Mouse (Mus musculus) gastrocnemius, postnatal 25 days (tissue): ENCODE measurements around the gene Rps21. TPM values are rescaled to one million over a fixed set of nuclear protein-coding genes. Genes with fewer than 3 reads are reported as not detected.

Experiments
- DNase-seq: peaks from one replicate; pipeline ENCODE4 v3.0.0; 2022
- total RNA-seq, 2 experiments: library from RNA; stranded (reverse); gene quantifications; 1 replicate in 1 of 2; 2 replicates in 1 of 2; pipeline ENCODE4 v1.2.3; 2021

Gene Rps21
- total RNA-seq, 2 experiments from 2014 or later = 342 to 348 TPM

DNA sequence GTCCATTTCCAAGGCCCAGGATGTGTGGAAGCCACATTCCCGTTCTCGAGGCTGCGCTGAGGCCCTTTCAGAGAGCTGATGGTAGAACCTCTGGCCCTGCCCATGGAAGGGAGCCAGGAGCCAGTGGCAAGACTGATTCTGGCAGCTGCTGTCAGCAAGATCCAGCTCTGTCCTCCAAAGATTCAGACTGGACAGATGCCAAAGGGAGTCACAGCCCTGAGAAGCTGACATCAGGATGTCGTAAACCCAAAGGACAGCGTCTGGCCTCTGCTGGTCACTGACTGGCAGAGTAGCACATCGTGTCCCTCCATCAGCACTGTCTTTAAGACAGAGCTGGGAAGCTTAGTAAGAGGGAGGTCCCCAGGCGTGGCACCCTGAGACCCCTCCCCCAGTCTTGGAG, 28.6 kb upstream of the Rps21 start:
- DNase-seq = peak; percentile 76

DNA sequence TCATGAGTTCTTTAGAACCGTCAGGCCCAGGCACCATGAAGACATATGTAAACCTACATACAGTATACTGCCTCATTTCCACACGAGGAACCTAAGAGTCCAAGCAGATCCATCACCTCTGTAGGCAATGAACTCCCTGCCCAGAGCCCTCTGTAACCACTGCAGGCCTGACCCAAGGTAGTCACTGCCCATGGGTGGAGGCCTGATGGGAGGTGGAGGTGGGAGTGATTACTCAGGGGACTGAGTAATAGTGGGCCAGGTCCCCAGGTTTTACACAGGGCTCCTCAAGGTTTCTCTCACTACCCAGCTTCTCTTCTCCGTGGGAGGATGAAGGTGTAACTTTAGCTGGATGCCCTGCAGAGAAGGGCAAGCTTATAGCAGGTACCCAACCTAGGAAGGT, 28.0 kb upstream of the Rps21 start:
- DNase-seq = no peak

DNA sequence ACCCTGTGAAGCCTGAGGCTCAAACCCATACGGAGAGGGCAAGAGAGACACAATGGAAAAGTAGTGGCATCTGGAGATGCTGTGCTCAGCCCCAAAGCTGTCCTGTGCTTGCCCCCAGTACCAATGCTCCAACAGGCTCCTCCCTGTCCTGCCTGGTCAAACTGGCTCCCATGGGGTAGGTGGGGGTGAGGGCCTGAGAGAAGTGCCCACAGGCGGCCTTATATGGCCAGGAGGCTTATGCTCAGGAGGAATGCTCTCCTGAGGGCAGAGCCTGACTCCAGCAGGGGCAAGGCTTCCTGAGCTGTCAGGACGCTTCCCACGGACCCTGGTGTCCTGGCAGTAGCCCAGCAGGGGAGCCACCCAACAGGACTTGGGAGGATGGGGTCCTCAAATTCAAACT, 26.7 kb upstream of the Rps21 start:
- DNase-seq = no peak

DNA sequence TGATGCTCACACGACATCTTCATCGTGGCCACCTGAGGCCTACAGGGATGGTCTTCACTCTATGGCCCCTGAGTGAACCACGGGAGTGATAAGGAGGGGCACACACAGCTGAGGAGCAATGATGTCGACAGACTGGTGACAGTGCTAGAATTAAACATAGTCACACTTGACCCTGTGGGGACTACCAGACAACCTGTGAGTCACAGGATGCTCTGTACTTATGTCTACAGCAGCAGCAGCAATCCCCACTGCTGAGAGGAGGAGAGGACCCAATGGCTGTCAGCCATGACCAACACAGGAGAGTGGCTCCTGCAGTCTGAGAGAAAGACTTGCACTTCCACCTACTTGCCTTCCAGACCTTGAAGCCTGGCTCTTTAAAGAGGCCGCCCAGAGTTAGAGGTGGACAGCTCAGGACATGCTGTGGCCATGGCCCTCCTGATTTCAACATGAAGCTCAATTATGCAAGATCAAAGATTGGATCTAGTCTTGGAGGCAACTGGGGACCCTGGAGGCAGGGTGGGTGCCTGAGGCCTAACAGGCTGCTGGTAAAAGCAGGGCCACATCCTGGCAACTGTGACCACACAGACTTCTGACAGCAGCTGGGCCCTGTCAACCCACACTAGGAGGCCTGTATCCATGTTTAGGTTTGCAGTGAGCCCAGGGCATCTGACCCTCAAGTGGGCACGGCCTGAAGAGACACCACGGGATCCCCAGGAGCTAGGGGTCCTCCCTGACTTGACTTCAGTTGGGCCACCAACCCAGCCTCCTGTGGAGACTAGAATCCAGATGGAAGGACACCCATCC, 23.9 kb upstream of the Rps21 start:
- no peak for DNase-seq

- no peak for DNase-seq
Observed at GRCm38 (mm10) chr2:180234353-180234752, 22.8 kb upstream of the Rps21 start.

DNA sequence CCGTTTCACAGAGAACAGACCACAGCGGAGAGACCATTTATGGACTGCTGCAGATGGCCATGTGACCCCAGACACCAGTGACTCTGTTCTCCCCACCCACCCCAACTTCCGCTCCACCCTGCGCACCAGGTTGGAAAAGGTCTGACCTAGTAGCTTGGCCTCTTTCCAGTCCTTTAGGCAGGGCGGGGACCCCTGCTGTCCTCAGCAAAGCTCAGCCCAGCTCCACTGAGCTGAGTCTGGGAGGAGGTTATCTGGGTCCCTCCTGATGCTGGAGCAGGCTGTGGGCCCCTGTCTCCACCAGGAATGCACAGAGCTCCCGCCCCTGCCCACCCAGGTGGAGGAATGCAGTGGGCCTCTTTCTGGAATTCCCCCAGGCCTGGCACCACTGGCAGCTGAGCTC, 22.2 kb upstream of the Rps21 start:
- no peak for DNase-seq

DNA sequence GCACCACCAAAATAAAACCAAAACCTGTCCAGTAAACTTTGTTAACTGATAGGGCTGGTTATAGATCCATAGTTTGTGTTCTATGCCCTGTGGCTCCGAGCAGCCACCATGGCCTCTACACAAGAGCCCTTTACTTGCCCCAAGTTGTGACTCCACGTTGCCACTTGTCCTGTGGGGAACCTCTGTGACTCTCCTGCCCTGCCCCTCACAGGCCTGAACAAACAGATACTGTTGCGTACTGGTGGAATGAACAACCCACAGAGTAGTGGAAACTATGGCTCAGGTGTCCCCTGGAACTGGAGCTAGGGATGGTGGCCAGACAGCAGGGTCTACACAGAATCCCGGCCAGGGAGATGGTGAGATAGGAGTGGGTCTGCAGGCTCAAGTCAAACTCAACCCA, 21.4 kb upstream of the Rps21 start:
- no peak for DNase-seq

DNA sequence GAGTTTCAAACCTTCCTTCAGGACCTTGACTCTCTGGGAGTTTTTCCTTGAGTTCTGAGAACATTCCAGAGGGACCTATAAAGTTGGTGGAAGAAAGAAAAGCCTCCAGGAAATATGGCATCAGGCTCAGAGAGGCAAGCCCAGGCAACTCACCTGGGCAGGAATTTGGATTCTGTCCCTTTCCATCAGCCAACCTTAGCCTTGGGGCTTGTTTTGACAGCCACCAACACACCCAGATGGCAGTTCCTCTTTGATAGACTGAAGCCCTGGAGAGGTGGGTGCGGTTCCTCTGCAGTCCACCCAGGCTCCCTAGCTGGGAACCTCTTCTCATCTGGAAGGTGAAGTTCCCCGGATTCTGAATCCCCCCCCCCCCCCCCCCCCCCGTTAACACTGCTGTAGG, 20.7 kb upstream of the Rps21 start:
- no peak for DNase-seq

- DNase-seq = no peak
Observed at GRCm38 (mm10) chr2:180236930-180237329, 20.2 kb upstream of the Rps21 start.

DNA sequence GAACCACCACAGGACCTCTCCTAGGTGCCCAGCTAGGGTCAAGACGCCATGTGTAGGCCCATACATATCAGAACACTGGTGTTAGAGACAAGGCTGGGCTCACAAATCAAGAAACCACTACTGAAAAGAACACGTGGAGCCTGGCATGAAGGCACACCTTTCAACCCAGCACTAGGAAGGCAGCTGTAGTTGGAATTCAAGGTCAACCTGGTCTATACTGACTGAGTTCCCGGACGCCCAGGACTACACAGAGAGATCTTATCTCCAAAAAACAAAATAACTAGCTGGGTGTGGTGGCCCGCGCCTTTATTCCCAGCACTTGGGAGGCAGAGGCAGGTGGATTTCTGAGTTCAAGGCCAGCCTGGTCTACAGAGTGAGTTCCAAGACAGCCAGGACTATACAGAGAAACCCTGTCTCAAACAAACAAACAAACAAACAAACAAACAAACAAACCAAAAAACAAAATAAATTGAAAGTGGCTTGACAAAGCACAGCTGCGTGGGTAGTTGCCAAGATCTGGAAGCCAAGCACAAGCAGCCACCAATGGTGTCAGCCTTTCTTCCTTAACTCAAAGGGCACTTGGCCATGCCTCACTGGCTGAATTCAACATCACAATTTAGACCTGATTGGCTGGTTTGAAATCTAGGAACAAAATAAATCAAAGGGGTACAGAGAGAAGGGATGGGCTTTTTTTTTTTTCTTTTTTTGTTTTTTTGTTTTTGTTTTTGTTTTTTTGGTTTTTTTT, 19.4 kb upstream of the Rps21 start:
- DNase-seq = no peak

GRCm38 (mm10) chr2:180238591-180238990, 18.6 kb upstream of the Rps21 start:
- DNase-seq = no peak

GRCm38 (mm10) chr2:180243108-180243507, 14.1 kb upstream of the Rps21 start:
- DNase-seq = no peak

GRCm38 (mm10) chr2:180247916-180248315, 9.3 kb upstream of the Rps21 start:
- no peak for DNase-seq

- DNase-seq = no peak
Observed at GRCm38 (mm10) chr2:180248947-180249660, 8.1 kb upstream of the Rps21 start.

- peak; percentile 70 for DNase-seq
Observed at GRCm38 (mm10) chr2:180250930-180251611, 6.1 kb upstream of the Rps21 start.

DNA sequence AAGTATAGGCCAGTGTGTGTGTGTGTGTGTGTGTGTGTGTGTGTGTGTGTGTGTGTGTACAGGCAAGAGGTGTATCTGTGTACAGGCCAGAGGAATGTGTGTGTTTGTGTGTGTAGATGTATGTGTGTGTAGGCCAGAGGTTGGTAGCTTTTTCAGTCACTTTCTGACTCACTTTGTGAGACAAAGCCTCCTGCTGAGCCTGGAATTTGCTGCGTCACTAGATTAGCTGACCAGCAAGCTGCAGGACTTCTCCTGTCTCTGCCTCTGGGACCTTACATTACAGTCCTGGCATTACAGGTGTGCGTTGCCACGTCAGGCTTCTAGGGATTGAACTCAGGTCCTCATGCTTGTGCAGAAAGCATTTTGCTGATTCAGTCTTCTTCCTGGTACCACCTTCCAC, 5.3 kb upstream of the Rps21 start:
- no peak for DNase-seq

- no peak for DNase-seq
Observed at GRCm38 (mm10) chr2:180254436-180255209, 2.6 kb upstream of the Rps21 start.

DNA sequence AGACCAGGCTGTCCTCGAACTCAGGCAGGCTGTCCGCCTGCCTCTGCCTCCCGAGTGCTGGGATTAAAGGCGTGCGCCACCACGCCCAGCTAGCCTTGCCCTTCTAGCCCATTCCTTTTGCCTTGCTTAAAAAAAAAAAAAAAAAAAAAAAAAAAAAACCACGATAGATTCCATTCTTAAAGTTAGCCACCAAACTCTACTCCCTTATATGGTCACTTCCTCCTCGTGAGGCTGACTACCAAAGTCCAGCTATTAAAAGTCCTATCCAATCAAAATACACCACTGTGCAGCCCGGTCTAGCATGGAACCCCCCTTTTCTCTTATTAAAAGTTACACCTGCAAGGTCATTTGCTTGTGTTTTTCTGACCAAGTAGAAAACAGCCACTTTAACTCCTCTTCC, 1.5 kb upstream of the Rps21 start:
- DNase-seq = no peak

DNA sequence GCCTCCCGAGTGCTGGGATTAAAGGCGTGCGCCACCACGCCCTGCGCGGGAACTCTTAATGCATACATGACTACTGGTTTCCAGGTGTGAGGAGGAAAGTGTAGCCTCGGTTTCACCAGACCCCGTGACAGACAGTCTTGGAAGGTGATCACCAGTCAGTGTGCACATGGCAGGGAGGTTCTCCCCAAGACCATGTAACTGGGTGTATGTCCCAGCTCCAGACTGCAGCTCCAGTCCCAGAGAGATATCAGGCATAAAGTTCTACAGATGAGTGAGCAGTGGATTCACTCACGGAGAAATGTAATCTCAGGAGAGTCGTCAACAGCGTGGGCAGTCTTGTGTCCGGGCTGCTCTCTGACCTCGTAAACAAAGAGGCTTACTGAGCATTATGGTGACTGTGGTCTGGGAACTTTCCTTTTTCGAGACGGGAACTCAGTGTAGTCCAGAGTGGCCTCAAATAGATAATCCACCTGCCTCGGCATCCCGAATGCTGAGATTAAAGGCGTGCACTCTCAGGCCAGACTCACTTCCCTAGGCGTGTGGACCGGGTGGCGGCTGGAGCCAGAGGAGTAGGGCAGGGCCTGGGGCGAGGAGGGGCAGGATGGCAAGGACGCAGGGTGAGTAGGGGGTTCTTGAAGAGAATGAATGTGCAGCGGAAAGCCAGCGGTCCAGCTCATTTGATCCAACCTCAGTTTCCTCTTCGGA, 729 bp upstream of the Rps21 start:
- no peak for DNase-seq

- no peak for DNase-seq
Observed at GRCm38 (mm10) chr2:180257963-180258865, 1.0 kb downstream of the Rps21 start.
